Mouse (Mus musculus): ENCODE measurements around the gene Pglyrp1. TPM values are rescaled to one million over a fixed set of nuclear protein-coding genes. Genes with fewer than 3 reads are reported as not detected.
A peak's percentile ranks its signal among the peaks of the same experiment; 100 is the strongest.

Pglyrp1 gene
- total and polyA plus RNA-seq, 3 experiments, result 1.3 to 12.7 (median 2.2) TPM

GRCm38 (mm10) chr7:18873253-18873652 lies 2.1 kb downstream of the Pglyrp1 start:
- intact Hi-C loops (cut with DNase I), result loop anchor here (1.0 to 2.0 kb wide), 3 partner anchors 14 to 123 kb away; no protein-coding TSS in a partner anchor
- H3K79me2 ChIP-seq (replicated peaks; ENCODE audit: control insufficient read depth, insufficient read depth, low read length), result no peaks in the 10 kb centered on the region
- WGBS, result under 1% methylated on average over 10 of the region's 10 CpGs
- H3K36me3 ChIP-seq (ENCODE audit: control insufficient read depth, insufficient read depth, low read length), result no peaks in the 10 kb centered on the region
- peak overlapping the region; percentile 52 for H3K9ac ChIP-seq (ENCODE audit: low read depth, low read length)
- DNase-seq, result peak; percentile 68 to 76
- H3K4me3 ChIP-seq, result peak overlapping the region; percentile 54
- no peaks in the 10 kb centered on the region for H3K27me3 ChIP-seq (ENCODE audit: control insufficient read depth, insufficient read depth, low read length)
- peak overlapping the region; percentile 51 for H3K27ac ChIP-seq
- peaks cover 1% of the 10 kb centered on the region; the same call in 1 of the 2 replicates for H3K4me1 ChIP-seq (ENCODE audit: control insufficient read depth, insufficient read depth, low read length)
- peak; percentile 31; the same call in 1 of the 2 replicates for TF ChIP-seq POLR2A (IDR thresholded peaks at IDR 0.05; ENCODE audit: insufficient read depth, low read depth, low read length)
- peak; percentile 96 for TF ChIP-seq EP300 (IDR thresholded peaks at IDR 0.05; ENCODE audit: insufficient read depth, low read depth, low read length)
- TF ChIP-seq CTCF (IDR thresholded peaks at IDR 0.05), result no peak; the same call in none of the 2 replicates

GRCm38 (mm10) chr7:18875372-18875771 lies 4.2 kb downstream of the Pglyrp1 start:
- H3K4me3 ChIP-seq, result no peak overlapping the region
- no peak for TF ChIP-seq CTCF (IDR thresholded peaks at IDR 0.05)
- TF ChIP-seq EP300 (IDR thresholded peaks at IDR 0.05; ENCODE audit: insufficient read depth, low read depth, low read length), result no peak
- TF ChIP-seq POLR2A (IDR thresholded peaks at IDR 0.05; ENCODE audit: insufficient read depth, low read depth, low read length), result no peak
- no peaks in the 10 kb centered on the region for H3K79me2 ChIP-seq (replicated peaks; ENCODE audit: control insufficient read depth, insufficient read depth, low read length)
- no peak overlapping the region for H3K9ac ChIP-seq (ENCODE audit: low read depth, low read length)
- H3K36me3 ChIP-seq (ENCODE audit: control insufficient read depth, insufficient read depth, low read length), result no peaks in the 10 kb centered on the region
- WGBS, result 81% methylated on average over 5 of the region's 5 CpGs
- H3K27me3 ChIP-seq (ENCODE audit: control insufficient read depth, insufficient read depth, low read length), result no peaks in the 10 kb centered on the region
- H3K27ac ChIP-seq, result no peak overlapping the region
- DNase-seq, result no peak
- intact Hi-C loops (cut with DNase I), result no loop called here
- peaks cover 1% of the 10 kb centered on the region; the same call in 1 of the 2 replicates for H3K4me1 ChIP-seq (ENCODE audit: control insufficient read depth, insufficient read depth, low read length)

GRCm38 (mm10) chr7:18878691-18879090 lies 7.6 kb downstream of the Pglyrp1 start:
- no peaks in the 10 kb centered on the region for H3K36me3 ChIP-seq (ENCODE audit: control insufficient read depth, insufficient read depth, low read length)
- no peaks in the 10 kb centered on the region for H3K27me3 ChIP-seq (ENCODE audit: control insufficient read depth, insufficient read depth, low read length)
- intact Hi-C loops (cut with DNase I), result no loop called here
- peaks cover 3% of the 10 kb centered on the region; the same call in 1 of the 2 replicates for H3K4me1 ChIP-seq (ENCODE audit: control insufficient read depth, insufficient read depth, low read length)
- H3K27ac ChIP-seq, result no peak overlapping the region
- no peaks in the 10 kb centered on the region for H3K79me2 ChIP-seq (replicated peaks; ENCODE audit: control insufficient read depth, insufficient read depth, low read length)
- no peak overlapping the region for H3K4me3 ChIP-seq
- no peak overlapping the region for H3K9ac ChIP-seq (ENCODE audit: low read depth, low read length)
- TF ChIP-seq POLR2A (IDR thresholded peaks at IDR 0.05; ENCODE audit: insufficient read depth, low read depth, low read length) (no peak), EP300 (IDR thresholded peaks at IDR 0.05; ENCODE audit: insufficient read depth, low read depth, low read length) (no peak), CTCF (IDR thresholded peaks at IDR 0.05) (no peak)
- WGBS, result 35% methylated on average over 7 of the region's 7 CpGs
- DNase-seq, result peak in 1 of 2 experiments; percentile 14

GRCm38 (mm10) chr7:18883991-18884744 lies 13.0 kb downstream of the Pglyrp1 start:
- Histone ChIP-seq H3K9ac (ENCODE audit: low read depth, low read length) (no peak overlapping the region), H3K27ac (no peak overlapping the region; the same call in 1 of the 2 replicates)
- intact Hi-C loops (cut with DNase I), result no loop called here

GRCm38 (mm10) chr7:18884745-18885422 lies 13.8 kb downstream of the Pglyrp1 start:
- WGBS, result 59% methylated on average over 13 of the region's 13 CpGs
- Histone ChIP-seq H3K4me3 (no peak overlapping the region), H3K27ac (no peak overlapping the region; the same call in 1 of the 2 replicates), H3K27me3 (ENCODE audit: control insufficient read depth, insufficient read depth, low read length) (no peaks in the 10 kb centered on the region), H3K36me3 (ENCODE audit: control insufficient read depth, insufficient read depth, low read length) (no peaks in the 10 kb centered on the region), H3K4me1 (ENCODE audit: control insufficient read depth, insufficient read depth, low read length) (peaks cover 5% of the 10 kb centered on the region), H3K79me2 (replicated peaks; ENCODE audit: control insufficient read depth, insufficient read depth, low read length) (no peaks in the 10 kb centered on the region), H3K9ac (ENCODE audit: low read depth, low read length) (no peak overlapping the region)
- DNase-seq, result no peak
- intact Hi-C loops (cut with DNase I), result no loop called here
- TF ChIP-seq POLR2A (IDR thresholded peaks at IDR 0.05; ENCODE audit: insufficient read depth, low read depth, low read length) (no peak), EP300 (IDR thresholded peaks at IDR 0.05; ENCODE audit: insufficient read depth, low read depth, low read length) (no peak), CTCF (IDR thresholded peaks at IDR 0.05) (no peak)

More at GRCm38 (mm10) chr7:18883991-18884744, 13.0 kb downstream of the Pglyrp1 start:
- Histone ChIP-seq H3K36me3 (ENCODE audit: control insufficient read depth, insufficient read depth, low read length) (no peaks in the 10 kb centered on the region), H3K79me2 (replicated peaks; ENCODE audit: control insufficient read depth, insufficient read depth, low read length) (no peaks in the 10 kb centered on the region), H3K4me1 (ENCODE audit: control insufficient read depth, insufficient read depth, low read length) (peaks cover 5% of the 10 kb centered on the region), H3K4me3 (no peak overlapping the region), H3K27me3 (ENCODE audit: control insufficient read depth, insufficient read depth, low read length) (no peaks in the 10 kb centered on the region)
- WGBS, result 33% methylated on average over 9 of the region's 9 CpGs
- peak in 1 of 2 experiments; percentile 38 for DNase-seq
- no peak for TF ChIP-seq EP300 (IDR thresholded peaks at IDR 0.05; ENCODE audit: insufficient read depth, low read depth, low read length)
- TF ChIP-seq CTCF (IDR thresholded peaks at IDR 0.05), result no peak
- no peak for TF ChIP-seq POLR2A (IDR thresholded peaks at IDR 0.05; ENCODE audit: insufficient read depth, low read depth, low read length)
